Mouse (Mus musculus) spleen, adult 10 weeks (tissue): ENCODE data around the gene Thada. TPM values are rescaled to one million over a fixed set of nuclear protein-coding genes. Genes with fewer than 3 reads are reported as not detected.

ENCODE experiments used
- polyA plus RNA-seq: library from polyadenylated mRNA; stranded (reverse); fragments of 350-450 nt; fragmentation: Illumina TruSeq; extraction: RNeasy Lipid Tissue Mini Kit (QIAGEN cat#74804); gene quantifications from one replicate; pipeline ENCODE4 v1.2.3, GENCODE M21; 2015; ENCODE audit warnings: low replicate concordance; ENCODE audit not compliant: insufficient read depth

The Thada gene
- 22.7 TPM for polyA plus RNA-seq

GRCm38 (mm10) chr17:84465753-84466608 is at the start of gene Thada:
Thada (minus strand) TSS chr17:84466205.

GRCm38 (mm10) chr17:84511682-84512515 is 45.9 kb upstream of the Thada start, which contains the start of gene Plekhh2:
Plekhh2 (plus strand) TSS chr17:84511895.

GRCm38 (mm10) chr17:84187727-84188373 is 278.2 kb downstream of the Thada start, which contains the start of gene Zfp36l2:
Zfp36l2 (minus strand) TSS chr17:84187947.

Other genes starting within 250 kb of the Thada start
- 6.8 TPM for gene Plekhh2, start 45.7 kb upstream of the Thada start, polyA plus RNA-seq
- 6.6 TPM for gene Dync2li1, start 160.3 kb upstream of the Thada start, polyA plus RNA-seq
- gene Abcg8, start 210.1 kb upstream of the Thada start, polyA plus RNA-seq: not detected
- gene Abcg5, start 216.8 kb upstream of the Thada start, polyA plus RNA-seq: not detected